Comparison of ENCODE assay signal across 8 mouse cellular contexts in the genomic region with DNA sequence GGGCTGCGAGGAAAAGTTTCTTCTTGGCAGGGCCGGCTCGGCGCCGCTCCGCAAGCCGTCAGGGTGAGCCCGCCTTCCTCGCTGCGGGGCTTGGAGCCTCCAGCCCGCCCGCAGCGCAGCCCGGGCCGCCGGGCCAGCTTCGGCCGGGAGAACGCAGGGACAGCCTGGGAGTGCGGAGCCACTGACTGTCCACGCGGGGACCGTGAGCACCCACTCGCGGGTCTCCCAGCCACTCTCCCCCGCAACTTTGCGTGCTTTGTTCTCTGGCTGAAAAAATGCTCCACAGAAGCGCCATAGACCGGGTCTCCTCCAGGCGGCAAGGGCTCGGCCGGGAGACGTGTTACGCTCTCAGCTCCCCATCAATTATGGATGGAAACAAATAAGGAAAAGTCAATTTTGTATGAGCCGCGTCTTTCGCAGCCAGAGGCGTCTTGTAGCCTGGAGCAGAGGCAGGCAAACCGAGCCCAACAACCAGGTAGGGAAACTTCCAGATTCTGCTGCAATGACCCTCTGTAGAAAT.
DNase-seq lines count a peak whose midpoint lies in the region; ATAC-seq and TF ChIP-seq lines count a peak whose summit lies in the region.

No protein-coding gene starts in this region.

- H3K27me3 ChIP-seq in hindbrain, embryonic 13.5 days, result peaks cover 3% of the 10 kb centered on the region; the same call in 1 of the 2 replicates
- peaks cover 9% of the 10 kb centered on the region for H3K27me3 ChIP-seq in midbrain, embryonic 11.5 days (ENCODE audit: control insufficient read depth, insufficient read depth, low read length)

- peak; percentile 37; the same call in 1 of the 2 replicates for TF ChIP-seq CTCF in layer of hippocampus, adult 2 months (conservative IDR thresholded peaks at IDR 0.05)

- no peaks in the 10 kb centered on the region for H3K36me3 ChIP-seq in hindbrain, embryonic 13.5 days
- H3K36me3 ChIP-seq in midbrain, embryonic 11.5 days (ENCODE audit: control insufficient read depth, insufficient read depth, low read length), result no peaks in the 10 kb centered on the region

- DNase-seq in layer of hippocampus, adult 2 months (ENCODE audit: low spot score in 2 of 2), result no peak
- no peak for DNase-seq in layer of hippocampus, postnatal 14 days (ENCODE audit: low spot score in 2 of 2)
- peak; percentile 41 for DNase-seq in embryo, embryonic 10 days (ENCODE audit: low spot score)
- DNase-seq in midbrain, embryonic 11.5 days (ENCODE audit: low spot score, missing footprints), result peak; percentile 97
- DNase-seq in gastrocnemius, adult 8-10 months (ENCODE audit: low spot score in 2 of 2), result no peak
- no peak for DNase-seq in yolk sac, embryonic 10.5 days (ENCODE audit: low spot score)
- no peak for DNase-seq in urinary bladder, adult 18-20 months (ENCODE audit: low spot score in 2 of 2)

- no peaks in the 10 kb centered on the region for H3K9me3 ChIP-seq in hindbrain, embryonic 13.5 days
- no peaks in the 10 kb centered on the region for H3K9me3 ChIP-seq in midbrain, embryonic 11.5 days (ENCODE audit: control insufficient read depth, low read length)

- H3K4me2 ChIP-seq in hindbrain, embryonic 13.5 days, result peak overlapping the region; percentile 77
- peak overlapping the region; percentile 98 for H3K4me2 ChIP-seq in midbrain, embryonic 11.5 days

- peak overlapping the region; percentile 92 for H3K9ac ChIP-seq in hindbrain, embryonic 13.5 days
- peak overlapping the region; percentile 73 for H3K9ac ChIP-seq in midbrain, embryonic 11.5 days (ENCODE audit: low read length)

- 1% methylated on average over 34 of the region's 39 CpGs for WGBS in hindbrain, embryonic 13.5 days
- WGBS in midbrain, embryonic 11.5 days, result under 1% methylated on average over 39 of the region's 39 CpGs

- peak overlapping the region; percentile 98 for H3K27ac ChIP-seq in layer of hippocampus, adult 2 months
- peak overlapping the region; percentile 96 for H3K27ac ChIP-seq in hindbrain, embryonic 13.5 days
- H3K27ac ChIP-seq in midbrain, embryonic 11.5 days (ENCODE audit: low read depth, low read length), result peak overlapping the region; percentile 74

- peaks cover 38% of the 10 kb centered on the region for H3K4me1 ChIP-seq in hindbrain, embryonic 13.5 days (replicated peaks)
- peaks cover 13% of the 10 kb centered on the region; the same call in 1 of the 2 replicates for H3K4me1 ChIP-seq in midbrain, embryonic 11.5 days (ENCODE audit: control insufficient read depth, insufficient read depth, low read length)

- peak; percentile 53 for ATAC-seq in hindbrain, embryonic 13.5 days (ENCODE audit: low FRiP score)
- ATAC-seq in midbrain, embryonic 11.5 days (ENCODE audit: low FRiP score), result peak; percentile 73

- H3K4me3 ChIP-seq in layer of hippocampus, adult 2 months, result peak overlapping the region; percentile 77
- peak overlapping the region; percentile 82 for H3K4me3 ChIP-seq in hindbrain, embryonic 13.5 days
- peak overlapping the region; percentile 73 for H3K4me3 ChIP-seq in midbrain, embryonic 11.5 days (ENCODE audit: low read depth, low read length)

Comparison
In these comparisons a context has a peak if more than half of its experiments do, and no peak if none do; other contexts are left out.
1. DNase-seq: peak in embryo, embryonic 10 days (single experiment) and midbrain, embryonic 11.5 days (single experiment); none in layer of hippocampus, adult 2 months (0 of 2), layer of hippocampus, postnatal 14 days (0 of 2), gastrocnemius, adult 8-10 months (0 of 2), yolk sac, embryonic 10.5 days (single experiment) and urinary bladder, adult 18-20 months (0 of 2).
2. Peak in every context shown above with its lines, with median percentiles within 50 percentile points of each other: H3K27ac ChIP-seq and H3K4me3 ChIP-seq.